Mouse (Mus musculus): Measurements from ENCODE around the gene Igfbpl1. TPM values are rescaled to one million over a fixed set of nuclear protein-coding genes. Genes with fewer than 3 reads are reported as not detected.

The Igfbpl1 gene
- polyA plus RNA-seq (2015; fragmentation: Nextera tagmentation; extraction: Ambion mirVana), result not detected in 2 replicates

DNA sequence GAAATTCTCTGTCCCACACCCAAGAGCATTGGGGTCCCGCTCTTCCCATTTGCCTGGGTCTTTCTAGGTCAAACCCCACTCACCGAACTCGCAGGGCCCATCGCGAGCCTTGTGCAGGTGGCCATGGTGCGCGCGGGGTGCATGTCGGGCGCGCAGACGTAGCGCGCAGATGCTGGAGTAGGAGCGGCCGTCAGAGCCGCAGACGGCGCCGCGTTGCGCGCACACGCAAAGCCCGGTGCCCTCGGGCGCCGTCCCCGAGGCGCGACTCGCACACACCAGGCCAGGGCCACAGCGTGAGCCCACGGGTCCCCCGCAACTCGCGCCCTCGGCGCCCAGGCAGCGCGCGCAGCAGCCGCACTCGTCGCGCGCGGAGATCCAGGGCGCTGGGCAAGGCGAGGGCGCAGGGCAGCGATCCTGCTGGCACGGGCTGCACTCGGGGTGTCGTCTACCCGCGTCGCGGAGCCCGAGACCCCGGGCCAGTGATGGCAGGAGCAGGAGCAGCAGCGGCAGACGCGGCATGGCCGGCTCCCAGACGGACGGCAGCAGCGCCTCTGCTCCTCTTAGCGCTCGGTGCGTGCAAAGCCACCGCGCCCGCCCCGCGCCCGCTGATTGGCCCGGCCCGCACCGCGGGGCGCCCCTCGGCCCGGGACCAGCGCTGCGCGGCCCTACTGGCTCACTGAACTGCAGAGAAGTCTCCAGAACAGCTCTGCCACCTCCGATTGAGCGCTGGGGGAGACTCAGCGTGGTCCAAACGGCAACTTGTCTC is at the start of gene Igfbpl1:
Igfbpl1 (minus strand) TSS at position 649 of the 766 bp plus-strand sequence.
- Histone ChIP-seq H3K9ac (no peak within 1 kb of the TSS), H3K4me2 (peak within 1 kb of the TSS; percentile 33), H3K4me3 (replicated peaks) (no peak within 1 kb of the TSS), H3K36me3 (replicated peaks) (no peaks in the 10 kb centered on the region), H3K27ac (replicated peaks) (no peak within 1 kb of the TSS), H3K9me3 (replicated peaks) (no peaks in the 10 kb centered on the region), H3K27me3 (peaks cover 83% of the 10 kb centered on the region), H3K4me1 (replicated peaks) (no peaks in the 10 kb centered on the region; the same call in 1 of the 2 replicates)
- WGBS (ENCODE audit: insufficient replicate concordance), result 1% methylated on average over 88 of the region's 91 CpGs
- ATAC-seq (ENCODE audit: insufficient read depth), result no peak

DNA sequence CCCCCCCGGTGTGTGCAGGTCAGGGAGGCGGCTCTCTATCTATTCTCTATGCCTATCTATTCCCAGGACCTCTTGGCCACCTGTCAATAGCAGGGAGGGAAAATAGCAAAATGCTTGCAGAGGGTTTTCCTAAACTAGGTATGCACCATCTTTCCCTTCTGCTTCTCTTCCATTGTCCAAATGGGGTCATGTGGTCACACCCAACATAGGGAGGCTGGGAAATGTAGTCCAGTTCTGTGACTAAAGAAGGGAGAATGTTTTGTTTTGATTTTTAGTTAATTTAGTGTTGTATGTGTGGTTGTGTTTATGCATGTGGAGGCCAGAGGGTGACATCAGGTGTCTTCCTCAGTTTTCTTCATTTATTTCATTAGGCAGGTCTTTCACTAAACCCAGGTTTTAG is 45.4 kb upstream of the Igfbpl1 start:
- Histone ChIP-seq H3K9ac (no peak overlapping the region), H3K9me3 (replicated peaks) (no peaks in the 10 kb centered on the region), H3K36me3 (replicated peaks) (peaks cover 24% of the 10 kb centered on the region; the same call in 1 of the 2 replicates), H3K27ac (replicated peaks) (no peak overlapping the region), H3K4me1 (replicated peaks) (no peaks in the 10 kb centered on the region), H3K27me3 (no peaks in the 10 kb centered on the region), H3K4me3 (replicated peaks) (no peak overlapping the region), H3K4me2 (no peak overlapping the region)
- WGBS (ENCODE audit: insufficient replicate concordance), result 63% methylated on average over 2 of the region's 2 CpGs
- no peak for ATAC-seq (ENCODE audit: insufficient read depth)

DNA sequence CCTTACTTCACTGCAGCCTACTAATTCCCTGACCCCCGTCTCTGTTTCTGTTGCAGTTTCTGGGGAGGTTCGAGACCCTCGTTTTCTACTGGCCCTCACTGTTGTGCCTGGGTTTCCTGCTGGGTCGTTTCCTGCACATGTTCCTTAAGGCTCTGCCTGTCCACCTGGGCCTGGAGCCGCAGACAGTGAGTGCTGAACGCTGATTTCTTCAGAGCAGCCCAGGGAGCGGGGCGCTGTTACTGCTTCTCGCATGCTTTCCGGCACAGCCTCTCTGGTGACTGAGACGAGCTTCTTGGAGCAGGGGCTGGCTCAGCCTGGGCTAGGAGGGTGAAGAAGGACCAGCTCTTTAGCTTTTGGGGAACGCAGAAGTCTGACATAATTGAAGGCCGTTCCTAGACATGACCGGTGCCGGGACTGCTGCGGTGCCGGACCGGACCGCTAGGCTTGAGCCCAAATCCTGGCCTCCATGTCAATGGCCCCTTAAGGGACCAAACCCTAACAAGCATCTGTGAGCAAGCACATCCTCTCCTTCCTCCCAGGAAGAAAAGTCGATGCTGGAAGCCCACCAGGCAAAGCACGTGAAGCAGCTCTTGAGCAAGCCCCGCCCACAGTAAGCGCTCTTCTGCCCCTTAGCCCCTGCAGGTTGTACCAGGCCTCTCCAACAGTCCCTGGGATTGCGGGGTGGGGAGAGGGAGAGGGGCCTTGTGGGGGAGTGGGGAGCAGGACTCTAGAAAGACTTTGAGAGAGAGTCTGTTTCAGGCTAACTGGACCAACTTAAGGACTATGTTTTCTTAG is 42.5 kb upstream of the Igfbpl1 start:
- no peak overlapping the region for H3K4me3 ChIP-seq (replicated peaks)
- no peak overlapping the region for H3K4me2 ChIP-seq
- H3K27me3 ChIP-seq, result no peaks in the 10 kb centered on the region
- H3K9ac ChIP-seq, result no peak overlapping the region
- no peak for ATAC-seq (ENCODE audit: insufficient read depth)
- no peak overlapping the region for H3K27ac ChIP-seq (replicated peaks)
- H3K36me3 ChIP-seq (replicated peaks), result 0 out of 2 replicates have a peak, but pooled peaks cover 4% of the 10 kb centered on the region
- H3K9me3 ChIP-seq (replicated peaks), result no peaks in the 10 kb centered on the region
- no peaks in the 10 kb centered on the region for H3K4me1 ChIP-seq (replicated peaks)
- 33% methylated on average over 24 of the region's 24 CpGs for WGBS (ENCODE audit: insufficient replicate concordance)

DNA sequence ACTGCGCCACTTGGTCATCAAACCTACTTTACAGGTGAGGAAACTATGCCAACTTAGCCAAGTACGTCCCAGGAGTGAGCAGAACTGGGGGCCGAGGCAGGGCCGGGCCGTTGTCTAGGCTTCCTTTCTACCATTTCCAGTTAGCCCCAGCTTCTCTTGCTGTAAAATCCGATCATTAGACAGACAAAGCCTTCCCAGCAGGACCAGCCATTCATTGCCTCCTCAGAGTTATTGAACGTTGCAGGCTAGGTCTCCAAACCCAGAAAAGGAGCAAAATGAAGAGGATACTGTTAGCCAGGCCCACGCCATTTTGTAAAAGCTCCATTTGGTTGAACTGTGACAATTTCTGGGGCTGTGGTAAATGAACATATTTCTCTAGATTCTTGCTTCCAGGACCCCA is 40.7 kb upstream of the Igfbpl1 start:
- 72% methylated on average over 8 of the region's 8 CpGs for WGBS (ENCODE audit: insufficient replicate concordance)
- H3K27ac ChIP-seq (replicated peaks), result no peak overlapping the region
- ATAC-seq (ENCODE audit: insufficient read depth), result no peak

DNA sequence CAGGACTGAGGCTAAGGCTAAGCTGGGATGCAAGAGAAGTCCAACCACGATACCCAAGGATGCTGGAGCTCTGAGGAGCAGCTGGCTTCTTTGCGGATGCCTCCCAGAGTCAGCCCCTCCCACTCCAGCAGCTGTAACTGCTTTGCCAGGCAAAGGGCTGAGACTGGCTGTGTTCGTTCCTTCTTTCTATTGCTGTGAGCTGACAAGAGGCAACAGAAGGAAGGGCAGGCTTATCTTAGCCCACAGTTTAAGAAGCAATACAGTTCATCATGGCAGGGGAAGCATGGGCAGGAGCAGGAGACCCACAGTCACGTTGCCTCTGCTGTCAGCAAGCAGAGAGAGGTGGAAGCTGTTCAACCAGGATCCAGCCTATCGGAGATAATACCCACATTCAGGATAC is 34.4 kb upstream of the Igfbpl1 start:
- WGBS (ENCODE audit: insufficient replicate concordance), result 40% methylated on average over 5 of the region's 5 CpGs
- H3K27me3 ChIP-seq, result no peaks in the 10 kb centered on the region
- no peaks in the 10 kb centered on the region for H3K9me3 ChIP-seq (replicated peaks)
- ATAC-seq (ENCODE audit: insufficient read depth), result no peak
- no peak overlapping the region for H3K4me2 ChIP-seq
- no peaks in the 10 kb centered on the region for H3K4me1 ChIP-seq (replicated peaks)
- H3K9ac ChIP-seq, result no peak overlapping the region
- no peak overlapping the region for H3K4me3 ChIP-seq (replicated peaks)
- H3K27ac ChIP-seq (replicated peaks), result no peak overlapping the region
- 0 out of 2 replicates have a peak, but pooled peaks cover 4% of the 10 kb centered on the region for H3K36me3 ChIP-seq (replicated peaks)

More for the DNA sequence above, 40.7 kb upstream of the Igfbpl1 start:
- no peaks in the 10 kb centered on the region for H3K36me3 ChIP-seq (replicated peaks)
- H3K4me2 ChIP-seq, result no peak overlapping the region
- no peaks in the 10 kb centered on the region for H3K4me1 ChIP-seq (replicated peaks)
- no peak overlapping the region for H3K9ac ChIP-seq
- H3K4me3 ChIP-seq (replicated peaks), result no peak overlapping the region
- H3K9me3 ChIP-seq (replicated peaks), result no peaks in the 10 kb centered on the region
- H3K27me3 ChIP-seq, result no peaks in the 10 kb centered on the region

DNA sequence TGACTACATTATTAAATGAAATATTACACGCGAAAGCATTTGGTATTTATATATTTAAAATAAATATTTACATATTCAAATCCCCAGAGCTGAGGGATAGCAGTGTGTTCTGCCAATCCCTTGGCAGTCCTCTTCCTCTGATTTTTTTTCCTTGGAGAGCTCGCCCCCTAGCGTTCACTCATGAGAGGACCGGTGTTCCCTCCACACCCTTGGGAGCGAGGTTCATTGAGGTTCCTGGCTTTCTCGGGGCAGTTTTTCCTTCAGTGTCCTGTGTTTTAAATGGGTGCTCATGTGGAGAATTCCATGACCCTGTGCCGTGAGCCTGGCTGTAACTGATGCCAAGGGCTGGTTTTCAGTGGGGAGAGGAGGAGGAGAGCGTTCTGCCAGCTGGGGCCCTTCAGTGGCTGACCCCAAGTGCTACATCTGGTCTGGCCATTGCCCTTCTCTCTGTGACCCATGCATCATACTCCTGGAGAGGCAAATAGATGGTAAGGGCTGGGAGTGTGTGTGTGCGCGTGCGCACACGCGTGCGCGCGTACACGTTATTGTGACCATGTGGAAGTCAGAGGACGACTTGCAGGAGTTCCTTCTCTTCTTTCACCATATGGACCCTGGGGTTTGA is 29.2 kb upstream of the Igfbpl1 start:
- no peaks in the 10 kb centered on the region for H3K9me3 ChIP-seq (replicated peaks)
- WGBS (ENCODE audit: insufficient replicate concordance), result 46% methylated on average over 19 of the region's 19 CpGs
- H3K4me3 ChIP-seq (replicated peaks), result no peak overlapping the region
- peaks cover 4% of the 10 kb centered on the region; the same call in 1 of the 2 replicates for H3K4me1 ChIP-seq (replicated peaks)
- H3K4me2 ChIP-seq, result no peak overlapping the region
- H3K27me3 ChIP-seq, result no peaks in the 10 kb centered on the region
- ATAC-seq (ENCODE audit: insufficient read depth), result no peak
- 0 out of 2 replicates have a peak, but pooled peaks cover 4% of the 10 kb centered on the region for H3K36me3 ChIP-seq (replicated peaks)
- H3K9ac ChIP-seq, result no peak overlapping the region
- no peak overlapping the region for H3K27ac ChIP-seq (replicated peaks)

DNA sequence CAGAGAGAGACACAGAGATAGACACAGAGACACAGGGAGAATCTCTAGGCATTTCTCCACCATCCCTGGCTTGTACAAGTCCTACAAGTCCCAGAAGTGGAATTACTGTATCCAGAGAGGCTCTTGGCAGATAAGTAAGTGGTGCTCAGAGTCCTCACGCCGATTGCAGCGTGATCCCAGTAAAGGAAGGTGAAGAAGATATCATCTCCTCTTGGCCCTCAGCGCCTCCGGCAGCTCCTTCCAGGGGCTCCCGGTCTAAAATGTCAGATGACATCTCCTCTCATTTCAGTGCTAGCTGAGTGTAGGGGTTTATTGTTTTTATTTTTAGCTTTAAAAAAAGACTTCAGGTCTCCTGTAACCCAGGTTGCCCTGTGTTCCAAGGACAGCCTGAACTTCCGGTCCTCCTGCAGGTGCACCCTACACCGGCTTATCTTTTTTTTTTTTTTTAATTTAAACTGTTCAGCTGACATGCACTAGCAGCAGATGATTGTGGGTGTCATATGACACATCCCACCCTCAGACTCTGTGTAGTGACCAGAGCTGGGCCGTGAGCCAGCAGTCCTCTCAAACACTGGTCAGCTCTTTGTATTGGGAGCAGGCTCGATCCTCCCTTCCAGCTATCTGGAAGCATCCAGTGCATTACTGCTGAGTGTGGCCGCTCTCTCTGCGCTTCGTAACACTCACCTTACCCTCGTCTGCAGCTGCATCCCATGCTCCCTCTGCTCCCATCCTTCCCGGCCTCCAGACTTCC is 26.9 kb upstream of the Igfbpl1 start:
- ATAC-seq (ENCODE audit: insufficient read depth), result no peak
- WGBS (ENCODE audit: insufficient replicate concordance), result 62% methylated on average over 15 of the region's 15 CpGs
- no peaks in the 10 kb centered on the region for H3K36me3 ChIP-seq (replicated peaks)
- no peaks in the 10 kb centered on the region; the same call in 1 of the 2 replicates for H3K27me3 ChIP-seq
- H3K9me3 ChIP-seq (replicated peaks), result no peaks in the 10 kb centered on the region
- no peak overlapping the region for H3K27ac ChIP-seq (replicated peaks)
- H3K9ac ChIP-seq, result no peak overlapping the region
- no peak overlapping the region for H3K4me2 ChIP-seq
- H3K4me1 ChIP-seq (replicated peaks), result peaks cover 4% of the 10 kb centered on the region; the same call in 1 of the 2 replicates
- H3K4me3 ChIP-seq (replicated peaks), result no peak overlapping the region

DNA sequence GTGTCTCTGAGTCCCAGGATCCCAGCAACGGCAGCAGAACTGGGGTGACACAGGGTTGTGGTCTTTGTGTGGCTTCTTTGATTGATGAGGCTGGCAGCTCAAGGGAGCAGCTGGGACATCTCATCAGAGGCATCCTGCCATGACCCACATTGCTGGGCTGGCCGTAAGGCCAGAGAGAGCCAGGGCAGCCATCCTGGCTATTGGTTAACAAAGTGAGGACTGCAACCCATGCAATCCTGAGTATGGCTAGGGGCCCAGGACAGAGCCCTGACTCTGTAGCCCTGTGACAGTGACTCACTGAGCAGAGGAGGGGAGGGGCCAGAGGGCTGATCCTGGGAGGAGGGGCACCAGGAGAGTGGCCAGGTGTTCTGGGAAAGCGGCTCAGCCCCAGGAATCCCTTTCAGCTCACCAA is 24.9 kb upstream of the Igfbpl1 start:
- Histone ChIP-seq H3K9ac (no peak overlapping the region), H3K4me1 (replicated peaks) (peaks cover 11% of the 10 kb centered on the region; the same call in 1 of the 2 replicates), H3K27ac (replicated peaks) (no peak overlapping the region), H3K4me2 (no peak overlapping the region), H3K36me3 (replicated peaks) (no peaks in the 10 kb centered on the region), H3K9me3 (replicated peaks) (no peaks in the 10 kb centered on the region), H3K27me3 (no peaks in the 10 kb centered on the region; the same call in 1 of the 2 replicates), H3K4me3 (replicated peaks) (no peak overlapping the region)
- 36% methylated on average over 3 of the region's 3 CpGs for WGBS (ENCODE audit: insufficient replicate concordance)
- ATAC-seq (ENCODE audit: insufficient read depth), result peak; percentile 81

DNA sequence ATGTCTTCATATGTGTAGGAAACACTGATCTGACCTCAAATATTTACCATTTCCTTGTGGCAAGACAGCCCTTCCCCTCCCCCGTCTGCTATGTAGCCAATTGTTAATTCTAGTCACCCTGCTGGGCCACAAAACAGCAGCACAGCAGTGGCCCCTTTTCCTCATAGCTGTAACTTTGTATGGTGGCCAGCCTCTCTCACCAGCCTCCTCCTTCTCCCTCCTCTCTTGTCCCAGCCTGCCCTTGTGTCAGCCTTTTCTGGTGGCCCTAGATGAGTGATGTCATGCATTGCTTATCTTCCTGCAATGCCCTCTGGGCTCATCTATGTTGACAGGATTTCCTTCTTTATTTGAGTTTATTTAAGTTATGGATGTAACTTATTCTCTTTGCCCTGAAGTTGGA is 22.7 kb upstream of the Igfbpl1 start:
- peaks cover 11% of the 10 kb centered on the region; the same call in 1 of the 2 replicates for H3K4me1 ChIP-seq (replicated peaks)
- 22% methylated on average over 1 of the region's 1 CpGs for WGBS (ENCODE audit: insufficient replicate concordance)
- H3K4me2 ChIP-seq, result peak overlapping the region; percentile 39
- H3K4me3 ChIP-seq (replicated peaks), result peak overlapping the region; percentile 41
- no peaks in the 10 kb centered on the region for H3K9me3 ChIP-seq (replicated peaks)
- H3K36me3 ChIP-seq (replicated peaks), result no peaks in the 10 kb centered on the region
- 0 out of 2 replicates have a peak overlapping the region, but pooled peaks have one; percentile 69 for H3K27ac ChIP-seq (replicated peaks)
- no peaks in the 10 kb centered on the region; the same call in 1 of the 2 replicates for H3K27me3 ChIP-seq
- ATAC-seq (ENCODE audit: insufficient read depth), result no peak
- H3K9ac ChIP-seq, result no peak overlapping the region

DNA sequence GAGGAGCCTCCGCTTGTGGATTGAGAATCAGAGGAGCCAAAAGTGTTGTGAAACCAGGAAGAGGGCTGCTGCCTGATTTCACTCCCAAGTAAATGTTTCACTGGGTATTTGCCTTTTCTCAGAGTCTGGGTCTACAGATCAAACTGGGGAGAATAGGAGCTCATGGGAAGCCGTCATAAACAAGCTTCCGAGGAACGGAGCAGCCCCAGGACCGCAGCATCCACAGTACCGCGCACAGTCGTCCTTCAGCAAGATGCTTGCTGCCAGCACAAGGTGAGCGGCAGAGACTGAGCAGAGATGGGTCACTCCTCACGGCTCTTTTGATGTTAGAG is 22.1 kb upstream of the Igfbpl1 start:
- 0 out of 2 replicates have a peak, but pooled peaks have one; percentile 31 for ATAC-seq (ENCODE audit: insufficient read depth)
- WGBS (ENCODE audit: insufficient replicate concordance), result 20% methylated on average over 10 of the region's 10 CpGs

More for the DNA sequence above, 22.1 kb upstream of the Igfbpl1 start:
- Histone ChIP-seq H3K27ac (replicated peaks) (peak overlapping the region; percentile 69), H3K4me1 (replicated peaks) (peaks cover 11% of the 10 kb centered on the region; the same call in 1 of the 2 replicates), H3K4me2 (peak overlapping the region; percentile 39), H3K4me3 (replicated peaks) (peak overlapping the region; percentile 41), H3K36me3 (replicated peaks) (no peaks in the 10 kb centered on the region), H3K9me3 (replicated peaks) (no peaks in the 10 kb centered on the region), H3K9ac (no peak overlapping the region), H3K27me3 (no peaks in the 10 kb centered on the region; the same call in 1 of the 2 replicates)
